Comparison of ENCODE assay signal across 16 mouse cellular contexts in genomic region chr2:14847188-14847587, GRCm38 (mm10).
"Had no signal": no experiment of that assay in that cellular context is flagged by ENCODE, and none has a peak within 500 bp of the region (broad histone marks: within the 10 kb centered on the region; RNA-seq: fewer than 3 reads in every experiment).

No protein-coding gene starts in this region.

- H3K4me3 ChIP-seq: lung, embryonic 15.5 days; megakaryocyte, embryonic 14.5 days; midbrain, embryonic 13.5 days; midbrain, embryonic 15.5 days; neural tube, embryonic 12.5 days had no signal

- H3K9me3 ChIP-seq: lung, embryonic 15.5 days; midbrain, embryonic 13.5 days; midbrain, embryonic 15.5 days; neural tube, embryonic 12.5 days had no signal

- DNase-seq: lung, adult 2 months; lung, postnatal 14 days; lung, postnatal 36 days; right cerebral cortex, postnatal 14 days; spleen, adult 18-20 months; thymus, adult 2 months; thymus, postnatal 25 days; thymus, postnatal 4 days had no signal

- H3K9ac ChIP-seq: lung, embryonic 15.5 days; midbrain, embryonic 13.5 days; midbrain, embryonic 15.5 days; neural tube, embryonic 12.5 days had no signal

- ATAC-seq: lung, postnatal 0 days; midbrain, embryonic 13.5 days; midbrain, embryonic 15.5 days had no signal

- H3K36me3 ChIP-seq: lung, embryonic 15.5 days; midbrain, embryonic 13.5 days; midbrain, embryonic 15.5 days; neural tube, embryonic 12.5 days had no signal

- H3K27ac ChIP-seq: lung, embryonic 15.5 days; macrophage; midbrain, embryonic 13.5 days; midbrain, embryonic 15.5 days; neural tube, embryonic 12.5 days had no signal

- H3K27me3 ChIP-seq: lung, embryonic 15.5 days; megakaryocyte, embryonic 14.5 days; midbrain, embryonic 13.5 days; midbrain, embryonic 15.5 days; neural tube, embryonic 12.5 days had no signal

- H3K4me2 ChIP-seq: lung, embryonic 15.5 days; midbrain, embryonic 11.5 days; midbrain, embryonic 13.5 days; midbrain, embryonic 15.5 days; neural tube, embryonic 12.5 days had no signal

- H3K4me1 ChIP-seq: lung, embryonic 15.5 days; midbrain, embryonic 15.5 days; neural tube, embryonic 12.5 days had no signal
